Mouse (Mus musculus) hindbrain, embryonic 14.5 days (tissue): ENCODE data around the gene Tmem208. TPM values are rescaled to one million over a fixed set of nuclear protein-coding genes. Genes with fewer than 3 reads are reported as not detected.
A peak's percentile ranks its signal among the peaks of the same experiment; 100 is the strongest.
"Not testable (repeated sequence)": the region's sequence is repeated elsewhere in the genome, so short reads cannot be mapped to it uniquely, and the experiment has no call there.

ENCODE experiments used
- ATAC-seq: fragments of 200-750 bp; cut with Nextera tagmentation; 2 replicates; pipeline ENCODE4 v1.8.0; 2017; ENCODE audit warnings: moderate number of reproducible peaks, mild to moderate bottlenecking, moderate TSS enrichment, moderate library complexity; ENCODE audit not compliant: low FRiP score
- DNase-seq: peaks from one replicate; pipeline ENCODE4 v3.0.0-alpha.2; 2015; ENCODE audit warnings: low spot score
- H3K27ac ChIP-seq: fragments of 300-500 bp; sonication (generic); 2 replicates; pipeline ENCODE4 v1.5.1; 2014; ENCODE audit warnings: mild to moderate bottlenecking, moderate library complexity
- H3K27me3 ChIP-seq: fragments of 300-500 bp; sonication (generic); 2 replicates; pipeline ENCODE4 v1.6.1; 2014; ENCODE audit warnings: mild to moderate bottlenecking, low read length, mixed read lengths; ENCODE audit not compliant: control insufficient read depth, insufficient read depth
- H3K36me3 ChIP-seq: fragments of 300-500 bp; sonication (generic); replicated peaks from 2 replicates; pipeline ENCODE4 v1.6.1; 2014; ENCODE audit not compliant: control insufficient read depth, insufficient read depth
- H3K4me1 ChIP-seq: fragments of 300-500 bp; sonication (generic); replicated peaks from 2 replicates; pipeline ENCODE4 v1.6.1; 2014; ENCODE audit warnings: antibody characterized with exemption, low read length, mixed read lengths; ENCODE audit not compliant: control insufficient read depth, insufficient read depth
- H3K4me2 ChIP-seq: fragments of 300-500 bp; sonication (generic); replicated peaks from 2 replicates; pipeline ENCODE4 v1.6.1; 2014; ENCODE audit warnings: mild to moderate bottlenecking, moderate library complexity
- H3K4me3 ChIP-seq: fragments of 300-500 bp; sonication (generic); replicated peaks from 2 replicates; pipeline ENCODE4 v1.5.1; 2014; ENCODE audit warnings: mild to moderate bottlenecking, low read length
- H3K9ac ChIP-seq: fragments of 300-500 bp; sonication (generic); 2 replicates; pipeline ENCODE4 v1.6.1; 2014
- H3K9me3 ChIP-seq: fragments of 300-500 bp; sonication (generic); 2 replicates; pipeline ENCODE4 v1.6.1; 2016; ENCODE audit warnings: low read length; ENCODE audit not compliant: control insufficient read depth
- WGBS: fragments of 180-500 bp; shearing (Covaris S2); extraction: QIAGEN DNeasy Blood & Tissue Kit; methylation state at CpG from one replicate; pipeline ENCODE4 v1.1.7; 2014; 5-methylcytosine and 5-hydroxymethylcytosine counted together
- polyA plus RNA-seq: library from polyadenylated mRNA; unstranded; fragments of >200 nt; fragmentation: Nextera tagmentation; extraction: Ambion mirVana; gene quantifications from 2 replicates; pipeline ENCODE4 v1.2.1, GENCODE M21; 2014

Gene Tmem208
- polyA plus RNA-seq, 1 experiment from 2014 or later = 147 TPM

- under 1% methylated on average over 53 of the region's 53 CpGs for WGBS
- peak overlapping the region; percentile 66 for H3K4me2 ChIP-seq
- peak; percentile 93 for ATAC-seq
- peak overlapping the region; percentile 43 for H3K4me3 ChIP-seq
- peak overlapping the region; percentile 50 for H3K9ac ChIP-seq
- H3K4me1 ChIP-seq = peaks cover 42% of the 10 kb centered on the region
- H3K36me3 ChIP-seq = peaks cover 22% of the 10 kb centered on the region
- H3K27me3 ChIP-seq = 0 out of 2 replicates have a peak, but pooled peaks cover 8% of the 10 kb centered on the region
- peak; percentile 99 for DNase-seq
- H3K27ac ChIP-seq = peak overlapping the region; percentile 89
- H3K9me3 ChIP-seq = no peaks in the 10 kb centered on the region
Observed at GRCm38 (mm10) chr8:105288958-105289732, 37.0 kb upstream of the Tmem208 start.

GRCm38 (mm10) chr8:105289805-105290460 is 36.2 kb upstream of the Tmem208 start, which contains the start of gene 4931428F04Rik:
4931428F04Rik (minus strand) TSS chr8:105289864.
- Histone ChIP-seq H3K4me2 (peak within 1 kb of the TSS; percentile 66), H3K27me3 (0 out of 2 replicates have a peak, but pooled peaks cover 8% of the 10 kb centered on the region), H3K9ac (peak within 1 kb of the TSS; percentile 50), H3K4me1 (peaks cover 42% of the 10 kb centered on the region), H3K4me3 (peak within 1 kb of the TSS; percentile 43), H3K9me3 (no peaks in the 10 kb centered on the region), H3K36me3 (peaks cover 16% of the 10 kb centered on the region), H3K27ac (peak within 1 kb of the TSS; percentile 89)
- DNase-seq (peak; percentile 44), ATAC-seq (peak; percentile 36)
- under 1% methylated on average over 40 of the region's 43 CpGs for WGBS

GRCm38 (mm10) chr8:105290554-105291314 is 35.4 kb upstream of the Tmem208 start:
- no peaks in the 10 kb centered on the region for H3K9me3 ChIP-seq
- peak overlapping the region; percentile 66 for H3K4me2 ChIP-seq
- peak overlapping the region; percentile 50; the same call in 1 of the 2 replicates for H3K9ac ChIP-seq
- H3K4me3 ChIP-seq = peak overlapping the region; percentile 43
- no peak overlapping the region for H3K27ac ChIP-seq
- 0 out of 2 replicates have a peak, but pooled peaks cover 8% of the 10 kb centered on the region for H3K27me3 ChIP-seq
- ATAC-seq = no peak
- H3K4me1 ChIP-seq = peaks cover 39% of the 10 kb centered on the region
- H3K36me3 ChIP-seq = peaks cover 8% of the 10 kb centered on the region; the same call in 1 of the 2 replicates
- 5% methylated on average over 31 of the region's 31 CpGs for WGBS
- peak; percentile 84 for DNase-seq

GRCm38 (mm10) chr8:105291364-105291763 is 34.8 kb upstream of the Tmem208 start:
- not testable (repeated sequence) for H3K9me3 ChIP-seq, H3K4me2 ChIP-seq, H3K27ac ChIP-seq, H3K27me3 ChIP-seq, DNase-seq, ATAC-seq, H3K9ac ChIP-seq, H3K36me3 ChIP-seq
- WGBS = 88% methylated on average over 8 of the region's 8 CpGs
- H3K4me1 ChIP-seq = peaks cover 32% of the 10 kb centered on the region
- 0 out of 2 replicates have a peak overlapping the region, but pooled peaks have one; percentile 43 for H3K4me3 ChIP-seq

- not testable (repeated sequence) for H3K4me3 ChIP-seq, ATAC-seq, H3K36me3 ChIP-seq, H3K27me3 ChIP-seq, DNase-seq, H3K9me3 ChIP-seq, H3K27ac ChIP-seq, H3K9ac ChIP-seq, H3K4me2 ChIP-seq
- H3K4me1 ChIP-seq = peaks cover 29% of the 10 kb centered on the region
- WGBS = 60% methylated on average over 3 of the region's 3 CpGs
Observed at GRCm38 (mm10) chr8:105291802-105292201, 34.4 kb upstream of the Tmem208 start.

- no peak overlapping the region for H3K4me2 ChIP-seq
- H3K27me3 ChIP-seq = 0 out of 2 replicates have a peak, but pooled peaks cover 8% of the 10 kb centered on the region
- H3K27ac ChIP-seq = no peak overlapping the region
- DNase-seq (no peak), ATAC-seq (no peak)
- no peaks in the 10 kb centered on the region for H3K36me3 ChIP-seq
- H3K9ac ChIP-seq = no peak overlapping the region
- no peaks in the 10 kb centered on the region for H3K9me3 ChIP-seq
- H3K4me1 ChIP-seq = peaks cover 26% of the 10 kb centered on the region
- H3K4me3 ChIP-seq = no peak overlapping the region
- WGBS = 86% methylated on average over 7 of the region's 7 CpGs
Observed at GRCm38 (mm10) chr8:105292471-105292870, 33.7 kb upstream of the Tmem208 start.

GRCm38 (mm10) chr8:105293405-105293804 is 32.7 kb upstream of the Tmem208 start:
- WGBS = 71% methylated on average over 19 of the region's 19 CpGs
- H3K27me3 ChIP-seq = 0 out of 2 replicates have a peak, but pooled peaks cover 8% of the 10 kb centered on the region
- no peaks in the 10 kb centered on the region for H3K9me3 ChIP-seq
- H3K36me3 ChIP-seq = no peaks in the 10 kb centered on the region
- DNase-seq = no peak
- peaks cover 24% of the 10 kb centered on the region for H3K4me1 ChIP-seq
- H3K27ac ChIP-seq = no peak overlapping the region
- ATAC-seq = no peak
- H3K4me3 ChIP-seq = no peak overlapping the region
- H3K4me2 ChIP-seq = no peak overlapping the region
- H3K9ac ChIP-seq = no peak overlapping the region

GRCm38 (mm10) chr8:105294776-105295175 is 31.4 kb upstream of the Tmem208 start:
- H3K4me3 ChIP-seq = no peak overlapping the region
- H3K4me1 ChIP-seq = peaks cover 32% of the 10 kb centered on the region
- no peak for DNase-seq
- ATAC-seq = no peak
- H3K27me3 ChIP-seq = 0 out of 2 replicates have a peak, but pooled peaks cover 8% of the 10 kb centered on the region
- peaks cover 4% of the 10 kb centered on the region for H3K36me3 ChIP-seq
- WGBS = 74% methylated on average over 9 of the region's 9 CpGs
- no peak overlapping the region for H3K9ac ChIP-seq
- H3K4me2 ChIP-seq = no peak overlapping the region
- no peak overlapping the region for H3K27ac ChIP-seq
- no peaks in the 10 kb centered on the region for H3K9me3 ChIP-seq
